Mouse (Mus musculus) heart, adult 2 months (tissue): ENCODE data around the gene Mpg. TPM values are rescaled to one million over a fixed set of nuclear protein-coding genes. Genes with fewer than 3 reads are reported as not detected.

ENCODE experiments used
- DNase-seq, 2 experiments: peaks; one replicate each; pipeline ENCODE4 v3.0.0; 2021
- H3K27ac ChIP-seq: fragments of 200-600 bp; 2 replicates; pipeline ENCODE4 v1.8.1; 2022
- H3K27me3 ChIP-seq: fragments of 200-500 bp; 2 replicates; pipeline ENCODE4 v1.6.1; 2012; ENCODE audit warnings: mild to moderate bottlenecking, low read length, inconsistent platforms, mixed read lengths; ENCODE audit not compliant: control insufficient read depth, insufficient read depth
- H3K36me3 ChIP-seq: fragments of 200-500 bp; 2 replicates; pipeline ENCODE4 v1.6.1; 2012; ENCODE audit warnings: low read length, inconsistent platforms; ENCODE audit not compliant: control insufficient read depth, insufficient read depth
- H3K4me1 ChIP-seq: fragments of 200-500 bp; 2 replicates; pipeline ENCODE4 v1.6.1; 2011; ENCODE audit warnings: low read length; ENCODE audit not compliant: control insufficient read depth, insufficient read depth
- H3K4me3 ChIP-seq: fragments of 200-600 bp; 2 replicates; pipeline ENCODE4 v1.8.1; 2022
- H3K79me2 ChIP-seq: fragments of 200-500 bp; replicated peaks from 2 replicates; pipeline ENCODE4 v1.6.1; 2012; ENCODE audit warnings: mild to moderate bottlenecking, inconsistent platforms, low read length, moderate library complexity, mixed read lengths; ENCODE audit not compliant: control insufficient read depth, insufficient read depth
- H3K9ac ChIP-seq: fragments of 200-500 bp; 2 replicates; pipeline ENCODE4 v1.6.1; 2012; ENCODE audit warnings: low read depth, mild to moderate bottlenecking, control low read depth, inconsistent platforms, low read length, mixed read lengths
- CTCF ChIP-seq: fragments of 200-600 bp; IDR thresholded peaks from 2 replicates; pipeline ENCODE4 v1.8.1; 2022; ENCODE audit warnings: antibody characterized with exemption, mild to moderate bottlenecking, moderate library complexity
- EP300 ChIP-seq: fragments of 200-500 bp; IDR thresholded peaks from 2 replicates; pipeline ENCODE4 v1.6.1; 2011; ENCODE audit warnings: low read depth, low read length, control low read depth; ENCODE audit not compliant: insufficient read depth
- POLR2A ChIP-seq: fragments of 200-500 bp; IDR thresholded peaks from 2 replicates; pipeline ENCODE4 v1.6.1; 2011; ENCODE audit warnings: mild to moderate bottlenecking, low read depth, low read length, control low read depth; ENCODE audit not compliant: insufficient read depth
- WGBS: fragments of 180-500 bp; shearing (Covaris S2); methylation state at CpG from one replicate; pipeline ENCODE4 v1.1.7; 2018; 5-methylcytosine and 5-hydroxymethylcytosine counted together
- intact Hi-C: fragments of 180-260 bp; cut with DNase I; formaldehyde crosslinking; loops from one replicate; pipeline ENCODE4 v1.15.1; 2025
- polyA plus RNA-seq: library from polyadenylated mRNA; depleted of rRNA; stranded (reverse); fragments of >200 nt; gene quantifications from 2 replicates; pipeline ENCODE4 v1.2.3, GENCODE M21; 2012
- total RNA-seq, 2 experiments: library from RNA; stranded (reverse); gene quantifications; 2 replicates each; pipeline ENCODE4 v1.2.3; 2021

The Mpg gene
- total and polyA plus RNA-seq, 3 experiments: 5.1 to 6.2 (median 5.2) TPM

DNA sequence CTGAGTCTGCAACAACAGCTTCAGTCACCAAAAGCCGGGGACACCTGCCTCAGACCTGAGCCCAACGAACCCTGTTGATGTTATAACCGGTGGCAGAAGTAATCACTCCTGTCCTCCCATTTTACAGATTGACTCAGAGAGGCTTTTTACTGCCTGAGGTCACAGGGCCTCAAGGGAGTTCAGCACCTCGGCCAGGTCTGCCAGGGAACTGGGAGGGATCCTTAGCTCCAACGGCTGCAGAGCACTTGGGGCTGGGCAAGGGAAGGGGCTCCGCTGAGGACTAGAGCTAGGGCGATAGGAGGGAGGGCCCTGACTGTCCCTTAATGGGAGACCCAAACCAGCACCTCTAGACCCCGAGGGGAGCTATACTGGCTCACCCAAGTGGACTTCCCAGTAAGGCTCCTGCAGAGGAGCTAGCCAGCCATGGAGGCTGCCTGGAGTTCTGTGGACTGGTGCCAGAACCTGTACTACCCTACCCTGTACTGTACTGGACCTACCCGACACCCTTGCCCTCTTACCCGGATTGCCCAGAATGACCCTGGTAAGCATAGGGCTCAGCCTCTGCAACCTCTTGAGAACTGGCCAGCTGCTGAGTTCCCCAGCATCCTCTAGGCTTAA, 5.6 kb upstream of the Mpg start:
- TF ChIP-seq EP300 (no peak), CTCF (no peak), POLR2A (no peak)
- peak overlapping the region; percentile 93 for H3K27ac ChIP-seq
- no peaks in the 10 kb centered on the region; the same call in none of the 2 replicates for H3K79me2 ChIP-seq
- intact Hi-C loops: loop anchor here (5.0 kb wide), 1 partner anchor 47 kb away; the partner anchor contains the start of gene Nprl3
- DNase-seq: no peak
- peaks cover 21% of the 10 kb centered on the region for H3K4me1 ChIP-seq
- 43% methylated on average over 10 of the region's 10 CpGs for WGBS
- no peaks in the 10 kb centered on the region for H3K27me3 ChIP-seq
- no peaks in the 10 kb centered on the region for H3K36me3 ChIP-seq
- H3K9ac ChIP-seq: peak overlapping the region; percentile 85
- peak overlapping the region; percentile 97 for H3K4me3 ChIP-seq

DNA sequence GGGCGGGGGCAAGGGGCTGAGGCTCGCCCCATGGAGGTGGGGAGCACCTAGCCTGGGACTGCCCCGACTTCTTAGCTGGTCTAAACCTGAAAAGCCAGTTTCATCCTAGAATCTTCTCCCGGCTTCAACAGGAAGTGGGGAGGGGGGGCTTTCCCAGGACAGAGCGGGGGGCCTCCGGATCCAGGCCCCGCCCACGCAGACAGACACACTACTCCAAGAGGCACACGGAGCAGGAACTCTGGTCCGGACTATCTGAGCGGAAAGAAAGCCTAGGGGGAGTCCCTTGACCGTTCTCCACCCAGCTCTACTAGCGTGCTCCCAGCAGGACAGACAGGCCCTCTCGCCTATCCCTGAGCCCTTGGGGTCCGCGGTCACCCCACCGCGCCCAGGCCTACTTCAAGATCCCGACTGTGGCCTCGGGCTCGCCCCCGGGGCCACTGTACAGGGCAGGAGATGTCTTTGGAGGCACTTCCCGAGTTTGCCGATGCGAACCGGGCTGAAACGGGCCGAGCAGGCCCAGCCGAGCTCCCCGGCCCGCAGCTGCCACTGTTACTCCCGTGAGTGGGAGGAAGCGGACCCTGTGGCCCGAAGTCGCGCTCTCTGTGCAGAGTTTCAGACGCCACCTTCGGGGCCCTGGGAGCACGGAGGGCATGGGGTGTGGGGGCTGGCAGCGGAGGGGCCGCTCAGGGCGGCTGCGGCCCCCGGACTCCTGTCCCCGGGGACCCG, 4.9 kb upstream of the Mpg start:
- TF ChIP-seq POLR2A: peak; percentile 72
- no peak for TF ChIP-seq CTCF
- Histone ChIP-seq H3K4me1 (peaks cover 25% of the 10 kb centered on the region), H3K4me3 (peak overlapping the region; percentile 97), H3K27me3 (no peaks in the 10 kb centered on the region), H3K79me2 (no peaks in the 10 kb centered on the region; the same call in none of the 2 replicates), H3K9ac (peak overlapping the region; percentile 85), H3K36me3 (no peaks in the 10 kb centered on the region), H3K27ac (peak overlapping the region; percentile 93)
- intact Hi-C loops: loop anchor here (5.0 kb wide), 1 partner anchor 46 kb away; the partner anchor contains the start of gene Nprl3
- WGBS: 1% methylated on average over 46 of the region's 46 CpGs
- DNase-seq: peak; percentile 80 to 84

DNA sequence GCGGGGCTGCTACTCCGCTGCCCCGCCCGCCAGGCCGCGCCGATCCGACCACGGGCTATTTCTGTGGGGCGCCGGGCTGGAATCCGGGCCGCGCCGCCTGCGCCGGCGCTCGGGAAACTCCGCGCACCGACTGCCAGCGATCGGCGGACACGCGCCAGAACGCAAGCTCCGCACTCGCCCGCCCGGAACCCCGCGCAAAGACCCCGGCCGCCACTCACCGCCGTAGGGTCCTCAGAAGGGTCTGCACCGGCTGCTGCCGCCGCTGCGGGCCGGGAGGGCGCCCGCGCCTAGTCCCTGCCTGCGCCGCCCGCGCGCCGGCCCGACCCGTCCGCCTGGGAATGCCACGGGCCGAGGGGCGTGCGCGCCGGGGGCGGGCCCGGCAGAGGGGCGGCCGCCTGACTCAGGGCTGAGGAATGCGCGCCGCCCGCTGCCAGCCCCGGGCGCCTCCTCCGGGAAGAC, 4.3 kb upstream of the Mpg start, which contains the start of gene Rhbdf1:
Gene Rhbdf1, minus strand, starts transcription at position 350 of the 459 bp plus-strand sequence.
- Histone ChIP-seq H3K79me2 (no peaks in the 10 kb centered on the region; the same call in 1 of the 2 replicates), H3K4me3 (peak within 1 kb of the TSS; percentile 97), H3K9ac (peak within 1 kb of the TSS; percentile 85), H3K27ac (peak within 1 kb of the TSS; percentile 93), H3K27me3 (no peaks in the 10 kb centered on the region), H3K4me1 (peaks cover 26% of the 10 kb centered on the region), H3K36me3 (no peaks in the 10 kb centered on the region)
- TF ChIP-seq EP300 (no peak), POLR2A (0 out of 2 replicates have a peak, but pooled peaks have one; percentile 14), CTCF (no peak)
- intact Hi-C loops: loop anchor here (5.0 kb wide), 1 partner anchor 45 kb away; the partner anchor contains the start of gene Nprl3
- WGBS: under 1% methylated on average over 69 of the region's 72 CpGs
- peak; percentile 85 to 87 for DNase-seq

DNA sequence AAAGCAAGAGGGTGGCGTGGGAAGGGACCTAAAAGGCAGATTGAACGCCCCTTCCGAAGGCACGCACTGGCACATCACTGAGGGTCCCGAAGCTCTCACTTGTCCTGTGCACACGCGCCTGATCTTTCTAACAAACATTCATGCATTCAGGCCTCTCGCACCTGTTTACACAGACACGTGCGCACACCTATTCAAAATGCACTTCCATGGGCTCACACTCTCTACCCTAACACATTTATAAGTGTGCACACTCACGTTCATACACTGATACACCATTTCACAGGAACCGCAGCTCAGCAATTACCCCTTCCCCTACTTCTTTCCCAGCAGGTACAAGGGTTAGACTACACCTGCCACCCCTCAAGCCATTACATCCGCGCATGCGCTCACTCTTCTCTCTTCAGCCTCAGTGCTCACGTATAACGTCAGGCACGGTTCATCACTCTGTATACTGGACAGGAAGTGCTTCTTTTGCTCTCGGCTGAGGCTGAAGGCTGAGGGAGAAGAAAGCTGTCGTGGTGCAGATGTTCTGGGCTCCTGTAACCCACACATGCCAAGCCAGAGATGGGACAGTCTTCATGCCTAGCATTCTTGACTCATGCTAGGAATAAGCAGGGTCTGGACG, 3.6 kb upstream of the Mpg start:
- TF ChIP-seq CTCF (no peak), POLR2A (peak; percentile 32; the same call in 1 of the 2 replicates)
- intact Hi-C loops: loop anchor here (5.0 kb wide), 1 partner anchor 45 kb away; the partner anchor contains the start of gene Nprl3
- Histone ChIP-seq H3K9ac (peak overlapping the region; percentile 85), H3K4me3 (peak overlapping the region; percentile 97), H3K36me3 (no peaks in the 10 kb centered on the region), H3K27ac (peak overlapping the region; percentile 93), H3K4me1 (peaks cover 25% of the 10 kb centered on the region), H3K79me2 (no peaks in the 10 kb centered on the region; the same call in 1 of the 2 replicates), H3K27me3 (no peaks in the 10 kb centered on the region)
- peak in 1 of 2 experiments; percentile 49 for DNase-seq
- WGBS: 19% methylated on average over 21 of the region's 21 CpGs

DNA sequence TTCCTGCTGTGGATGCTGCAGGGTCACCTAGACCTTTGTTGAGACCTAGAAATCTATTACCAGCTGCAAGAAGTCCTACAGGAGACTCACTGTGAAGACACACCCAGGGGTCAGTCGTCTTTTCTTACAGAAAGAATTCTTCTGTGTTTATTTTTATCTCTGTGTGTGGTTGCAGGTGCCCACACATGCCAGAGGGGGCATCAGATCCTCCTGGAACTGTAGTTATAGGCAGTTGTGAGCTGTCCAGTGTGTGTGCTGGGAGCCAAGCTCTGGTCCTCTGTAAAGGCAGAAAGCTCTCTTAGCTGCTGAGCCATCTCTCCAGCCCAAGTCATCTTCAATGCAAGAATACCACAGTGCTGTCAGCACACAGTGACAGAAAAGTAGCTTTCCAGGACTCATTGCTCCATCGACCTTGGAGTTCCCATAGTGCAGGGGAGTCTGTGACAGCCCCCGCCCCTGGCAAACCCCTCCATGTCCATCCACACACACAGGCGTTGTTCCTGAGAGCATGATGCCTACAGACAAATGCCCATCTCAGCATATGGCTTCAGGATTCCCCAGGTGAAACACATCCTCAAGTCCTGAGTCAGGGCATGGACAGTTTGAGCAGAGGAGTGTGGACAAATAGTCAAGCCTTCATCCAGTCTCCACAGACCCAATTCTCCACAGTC, 2.9 kb upstream of the Mpg start:
- Histone ChIP-seq H3K27ac (peak overlapping the region; percentile 93; the same call in 1 of the 2 replicates), H3K4me1 (peaks cover 25% of the 10 kb centered on the region), H3K79me2 (no peaks in the 10 kb centered on the region; the same call in 1 of the 2 replicates), H3K27me3 (no peaks in the 10 kb centered on the region), H3K4me3 (no peak overlapping the region), H3K36me3 (no peaks in the 10 kb centered on the region), H3K9ac (no peak overlapping the region)
- intact Hi-C loops: loop anchor here (5.0 kb wide), 1 partner anchor 44 kb away; the partner anchor contains the start of gene Nprl3
- WGBS: 74% methylated on average over 4 of the region's 4 CpGs
- TF ChIP-seq CTCF: peak; percentile 21; the same call in 1 of the 2 replicates
- no peak for TF ChIP-seq EP300
- no peak for DNase-seq
